Mouse (Mus musculus) testis, adult 2 months (tissue): ENCODE measurements at regions not wholly inside any gene's neighbourhood (a gene's known extent, or its start where the extent isn't known, plus 50 kb on each side); places are given as distances from the start of the nearest gene placed in this dataset.

Source experiments
- CTCF ChIP-seq: fragments of 200-500 bp; IDR thresholded peaks from 2 replicates; pipeline ENCODE4 v1.5.1; 2012; ENCODE audit warnings: low read depth, mild to moderate bottlenecking, inconsistent platforms, low read length, moderate library complexity; ENCODE audit not compliant: control insufficient read depth, insufficient read depth, insufficient replicate concordance
- POLR2A ChIP-seq: fragments of 200-500 bp; IDR thresholded peaks from 2 replicates; pipeline ENCODE4 v1.6.1; 2012; ENCODE audit warnings: low read depth, mild to moderate bottlenecking, inconsistent platforms, low read length, moderate library complexity; ENCODE audit not compliant: control insufficient read depth

DNA sequence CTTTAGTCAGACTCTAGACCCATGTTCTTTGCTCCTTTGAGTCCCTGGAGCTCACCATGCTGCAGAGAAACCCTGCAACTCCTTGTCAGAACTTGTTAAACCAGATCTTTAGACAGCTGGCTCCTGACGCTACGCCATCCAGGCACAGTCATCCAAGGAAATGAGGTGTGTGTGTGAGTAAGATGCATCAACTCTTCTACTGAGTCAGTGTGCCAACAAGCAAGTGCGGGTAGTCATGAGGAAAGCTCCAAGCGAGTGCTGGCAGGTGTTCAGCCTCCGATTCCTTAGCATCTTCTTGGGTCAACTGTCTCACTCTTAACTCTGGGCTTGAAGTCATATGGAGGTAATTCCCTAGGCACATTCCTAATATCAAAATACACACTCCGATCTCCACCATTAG lies 153.6 kb downstream of the Cep170 start:
- no peak for TF ChIP-seq CTCF
- TF ChIP-seq POLR2A, result no peak
